Mouse (Mus musculus): ENCODE results near the gene Nfia.

Nfia gene

DNA sequence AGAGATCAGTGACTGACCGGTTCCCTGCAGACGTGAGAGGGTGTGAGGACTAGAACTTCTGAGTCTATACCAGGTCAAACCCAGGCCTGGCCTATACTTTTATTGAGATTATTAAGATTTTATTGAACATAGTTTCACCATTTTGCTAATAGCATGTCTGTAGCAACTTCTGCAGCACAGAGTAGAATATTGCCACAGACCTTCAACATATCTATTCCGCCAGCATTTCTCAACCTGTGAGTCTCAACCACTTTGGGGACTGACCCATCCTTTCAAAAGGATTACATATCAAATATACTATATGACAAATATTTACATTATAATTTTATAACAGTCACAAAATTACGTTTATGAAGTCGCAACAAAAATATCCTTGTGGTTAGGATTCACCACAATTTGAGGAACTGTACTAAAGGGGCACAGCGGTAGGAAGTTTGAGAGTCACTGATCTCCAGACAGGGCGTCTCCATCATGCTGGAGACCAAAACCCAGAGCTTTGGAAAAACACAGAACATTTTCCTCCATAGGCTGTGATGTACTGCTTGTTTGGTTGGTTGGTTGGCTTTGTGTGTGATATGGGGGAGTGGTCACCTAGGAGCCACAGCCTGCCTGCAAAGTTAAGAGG is 284.0 kb downstream of the Nfia start:
- no peak for DNase-seq (ENCODE audit: extremely low spot score, low spot score)

DNA sequence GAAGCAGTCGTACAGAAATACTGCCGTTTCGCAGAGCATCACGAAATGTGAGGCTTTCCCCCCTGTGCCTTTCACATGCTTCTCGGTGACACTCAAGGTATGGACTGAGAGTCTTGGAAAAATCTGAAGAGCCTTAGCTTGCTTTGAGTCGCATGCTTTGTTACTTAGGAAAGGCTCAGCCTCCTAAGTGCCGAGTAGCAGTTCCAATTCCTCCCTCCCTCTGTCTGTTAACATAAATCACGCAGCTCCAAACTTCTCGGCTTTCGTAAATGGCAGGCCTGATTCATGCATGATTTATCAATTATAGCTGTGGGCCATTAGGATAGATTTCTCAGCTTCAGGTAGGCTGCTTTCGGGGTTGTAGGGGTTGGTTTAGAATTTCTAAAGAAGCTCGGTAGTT is 284.7 kb downstream of the Nfia start:
- no peak for DNase-seq (ENCODE audit: extremely low spot score, low spot score)

DNA sequence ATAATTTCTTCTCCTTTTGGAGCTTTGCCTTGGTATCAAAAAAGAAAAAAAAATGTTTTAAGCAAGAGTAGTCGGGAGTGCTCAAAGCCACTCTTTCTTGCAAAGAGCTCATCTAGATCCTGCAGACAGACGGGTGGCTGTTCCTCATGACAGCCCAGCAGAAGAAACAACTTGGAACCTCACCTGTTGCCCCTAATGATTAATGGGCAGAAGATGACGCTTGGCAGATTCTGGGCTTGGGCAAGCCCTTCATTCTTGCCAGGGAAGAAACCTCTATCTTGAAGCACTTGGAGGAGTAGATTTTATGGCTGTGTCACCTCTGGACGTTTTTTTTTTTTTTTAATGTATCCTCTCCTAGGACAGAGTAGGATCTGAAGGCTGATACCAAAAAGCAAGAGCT is 285.2 kb downstream of the Nfia start:
- no peak for DNase-seq (ENCODE audit: extremely low spot score, low spot score)

DNA sequence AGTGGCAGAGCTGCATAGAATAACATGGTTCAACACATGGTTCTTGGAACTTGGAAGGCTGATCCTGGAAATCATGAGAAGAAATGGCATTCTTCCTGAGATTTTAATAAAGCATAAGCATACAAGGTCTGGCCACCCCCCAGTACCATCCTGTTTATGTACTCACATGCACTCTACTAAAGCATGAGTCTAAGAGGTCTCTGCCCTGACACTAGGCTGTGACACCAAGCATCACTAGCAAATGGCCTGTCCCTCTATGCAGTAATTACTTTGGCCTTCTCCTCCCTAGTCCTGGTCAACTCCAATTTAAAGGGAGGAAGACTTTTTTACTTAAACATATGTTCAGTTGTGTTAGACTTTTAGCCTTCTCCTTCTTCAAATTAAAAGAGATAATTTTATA is 285.6 kb downstream of the Nfia start:
- DNase-seq (ENCODE audit: extremely low spot score, low spot score), result no peak

DNA sequence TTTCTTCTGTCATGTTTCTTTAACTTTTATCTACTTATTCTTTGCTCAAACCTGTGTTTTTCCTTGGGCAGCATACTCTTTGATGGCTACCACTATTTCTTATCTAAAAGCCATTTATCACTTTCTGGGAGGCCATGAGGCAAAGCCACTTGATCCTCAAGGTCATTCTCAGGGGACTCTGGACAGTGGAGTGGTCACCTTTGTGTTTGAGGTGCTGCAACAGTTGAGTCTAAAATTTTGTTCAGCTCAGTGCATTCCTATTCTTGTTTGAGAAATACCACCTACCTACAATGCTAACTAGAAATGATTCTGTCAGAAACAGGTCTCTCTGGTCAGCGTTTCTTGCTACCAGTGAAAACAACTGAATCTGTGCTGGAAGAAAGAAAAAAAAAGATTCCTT is 288.1 kb downstream of the Nfia start:
- no peak for DNase-seq (ENCODE audit: extremely low spot score, low spot score)

DNA sequence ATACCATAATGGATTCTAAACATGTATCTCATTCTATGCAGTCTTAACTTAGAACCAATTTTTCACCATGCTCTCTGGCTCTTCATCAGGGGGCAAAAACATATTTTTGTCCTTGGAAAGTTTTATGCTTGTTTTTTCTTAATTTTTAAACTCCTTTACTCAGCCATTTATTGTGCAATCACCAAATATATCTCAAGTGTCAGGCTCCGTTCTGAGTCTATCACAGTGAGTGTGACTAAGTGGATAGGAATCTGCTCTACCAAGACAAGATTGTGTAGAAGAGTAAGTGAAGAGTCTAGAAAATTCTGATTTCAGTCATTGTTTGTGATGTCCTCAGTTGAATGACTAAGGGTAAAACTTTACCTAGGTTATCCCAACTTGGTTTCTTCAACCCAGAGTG is 288.6 kb downstream of the Nfia start:
- no peak for DNase-seq (ENCODE audit: extremely low spot score, low spot score)

DNA sequence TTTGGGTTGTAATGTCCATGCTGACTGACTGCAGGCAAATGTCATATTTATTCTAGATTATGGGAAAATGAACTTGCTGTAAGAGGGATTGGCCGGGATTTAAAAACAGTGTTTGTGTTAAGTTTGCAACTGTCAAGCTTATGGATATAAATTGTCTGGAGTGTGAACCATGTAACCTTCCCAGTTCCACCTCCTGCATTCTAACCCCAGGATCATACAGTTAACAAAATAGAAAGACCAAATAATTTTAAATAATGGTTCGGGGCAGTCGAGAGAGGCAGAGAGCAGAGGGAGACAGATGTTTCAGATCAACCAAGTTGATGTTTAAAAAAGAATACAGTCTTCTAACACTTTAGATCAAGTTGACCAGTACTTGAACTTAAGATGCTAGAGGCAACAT is 290.7 kb downstream of the Nfia start:
- no peak for DNase-seq (ENCODE audit: extremely low spot score, low spot score)

DNA sequence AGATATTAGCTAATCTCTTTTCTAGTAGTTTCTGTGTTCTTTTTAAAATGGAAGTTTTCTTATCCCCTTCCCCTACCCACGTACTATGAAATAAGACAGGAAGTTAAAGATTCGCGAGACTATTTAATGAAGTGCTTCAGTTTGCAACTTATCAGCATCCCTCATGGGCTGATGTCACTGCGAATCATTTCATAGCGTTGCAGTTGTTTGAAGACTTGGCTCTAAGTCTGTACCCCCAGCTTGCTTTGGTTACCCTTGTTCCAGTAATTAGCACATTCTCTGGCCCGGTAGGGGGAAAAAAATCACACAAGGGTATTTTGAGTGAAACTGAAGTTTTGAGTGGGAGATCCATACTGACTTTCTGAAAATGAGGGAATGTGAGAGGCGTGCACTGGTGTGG is 303.6 kb downstream of the Nfia start:
- no peak for DNase-seq (ENCODE audit: extremely low spot score, low spot score)

DNA sequence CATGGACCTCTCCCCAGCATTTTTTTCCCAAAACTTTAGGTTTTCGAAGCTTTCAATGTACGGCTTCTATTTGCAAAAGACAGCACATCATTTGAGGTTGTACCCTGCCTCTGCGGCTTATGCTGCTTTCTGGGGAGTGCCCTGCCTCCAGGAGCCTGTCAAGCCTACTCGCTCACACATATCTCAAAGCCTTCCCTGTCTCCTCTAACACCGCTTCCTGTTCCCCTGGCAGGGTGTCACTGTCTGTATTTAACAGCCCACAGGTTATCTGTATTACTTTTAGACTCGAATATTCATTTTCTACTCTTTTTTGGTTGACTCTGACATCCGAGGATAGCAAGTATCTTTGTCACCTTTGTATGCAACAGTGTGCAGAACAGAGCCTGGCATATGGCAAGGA is 304.1 kb downstream of the Nfia start:
- DNase-seq (ENCODE audit: extremely low spot score, low spot score), result no peak

DNA sequence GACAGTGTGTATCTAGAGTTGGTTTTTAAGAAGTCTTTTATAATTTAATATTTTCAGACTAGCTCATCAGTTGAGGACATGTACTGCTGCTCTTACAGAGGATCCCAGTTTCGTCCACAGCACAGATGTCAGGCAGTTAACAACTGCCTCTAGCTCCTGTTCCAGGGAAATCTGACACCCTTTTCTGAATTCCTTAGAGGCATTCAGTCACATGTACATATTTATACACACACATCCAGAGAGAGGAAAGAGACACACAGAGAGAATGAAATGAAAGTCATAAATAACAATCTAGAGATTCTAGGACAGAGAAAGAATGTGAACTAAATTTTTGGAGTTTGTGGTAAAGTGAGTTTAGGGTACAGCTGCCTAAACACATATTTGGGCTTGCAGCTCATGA is 308.1 kb downstream of the Nfia start:
- DNase-seq (ENCODE audit: extremely low spot score, low spot score), result no peak

DNA sequence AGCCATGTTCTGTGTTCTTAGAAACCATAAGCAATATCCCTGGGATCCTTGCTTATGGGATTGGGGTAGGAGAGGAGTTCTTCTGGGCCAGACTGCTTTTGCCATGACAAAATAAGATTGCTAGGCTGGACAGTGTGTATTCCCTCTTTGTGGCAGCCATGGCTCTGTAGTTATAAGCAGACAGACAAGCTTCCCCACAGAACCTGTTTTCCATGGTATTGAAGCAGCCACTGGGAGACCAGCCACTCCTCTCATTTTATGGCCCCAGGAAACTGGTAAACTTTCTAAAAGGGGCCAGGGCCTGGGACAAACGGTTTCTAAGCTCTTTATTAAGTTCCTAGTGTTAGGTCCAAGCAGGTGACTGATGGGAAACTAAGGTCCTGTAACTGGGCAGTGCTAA is 309.4 kb downstream of the Nfia start:
- no peak for DNase-seq (ENCODE audit: extremely low spot score, low spot score)

DNA sequence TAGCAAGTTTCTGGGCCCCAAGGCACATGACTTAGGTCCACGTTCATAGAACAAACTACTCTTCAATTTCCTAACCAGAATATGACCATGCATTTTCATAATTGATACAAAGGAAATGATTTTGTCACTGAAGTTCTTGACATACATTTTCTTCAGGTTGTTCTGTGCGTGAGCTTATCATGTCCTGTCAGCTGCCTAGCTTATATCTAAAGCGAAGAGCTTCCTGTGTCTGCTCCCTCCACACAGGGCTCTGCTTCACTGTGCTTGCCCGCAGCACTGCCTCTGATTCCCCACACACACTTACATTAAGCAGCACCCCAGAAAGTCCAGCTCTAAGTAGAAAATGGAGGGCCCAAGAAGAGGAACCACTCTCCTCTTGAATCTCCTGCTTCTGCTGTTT is 310.0 kb downstream of the Nfia start:
- no peak for DNase-seq (ENCODE audit: extremely low spot score, low spot score)

DNA sequence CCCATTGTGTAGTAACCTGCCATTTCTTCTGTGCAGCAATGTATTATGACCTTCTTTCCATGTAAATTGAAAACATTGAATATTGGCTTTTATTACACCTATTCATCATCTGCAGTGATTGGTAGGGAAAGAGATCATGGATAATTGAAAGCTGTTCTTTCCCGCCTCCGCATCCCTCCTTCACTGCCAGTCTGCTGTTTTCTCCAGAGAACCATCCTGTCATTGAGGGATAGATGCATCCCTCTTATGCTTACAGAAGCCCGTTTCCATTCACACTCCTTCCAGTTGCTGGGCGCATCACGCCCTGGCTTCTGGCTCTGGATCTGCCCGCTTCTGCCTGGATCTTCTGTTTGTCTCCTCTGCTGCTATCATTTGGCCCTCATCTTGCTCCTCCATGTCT is 312.5 kb downstream of the Nfia start:
- DNase-seq (ENCODE audit: extremely low spot score, low spot score), result no peak

DNA sequence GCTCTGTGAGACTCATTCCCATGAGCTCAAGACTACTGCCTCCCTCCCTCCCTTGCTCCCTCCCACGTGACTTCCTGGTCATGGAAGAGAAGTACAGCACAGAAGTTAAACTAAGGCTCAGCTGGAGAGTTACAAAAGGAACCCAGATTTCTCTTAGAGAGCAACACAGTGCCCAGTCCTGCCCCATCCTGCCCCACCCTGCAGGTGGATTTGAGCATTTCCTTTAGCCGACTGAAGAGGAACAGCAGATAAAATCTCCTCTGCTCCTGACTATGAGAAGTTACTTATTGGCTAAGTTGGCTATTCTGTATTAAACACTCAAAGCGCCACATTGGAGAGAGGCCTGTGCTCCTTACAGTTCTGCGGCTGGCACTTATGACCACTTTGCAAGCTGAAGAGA is 314.4 kb downstream of the Nfia start:
- no peak for DNase-seq (ENCODE audit: extremely low spot score, low spot score)

DNA sequence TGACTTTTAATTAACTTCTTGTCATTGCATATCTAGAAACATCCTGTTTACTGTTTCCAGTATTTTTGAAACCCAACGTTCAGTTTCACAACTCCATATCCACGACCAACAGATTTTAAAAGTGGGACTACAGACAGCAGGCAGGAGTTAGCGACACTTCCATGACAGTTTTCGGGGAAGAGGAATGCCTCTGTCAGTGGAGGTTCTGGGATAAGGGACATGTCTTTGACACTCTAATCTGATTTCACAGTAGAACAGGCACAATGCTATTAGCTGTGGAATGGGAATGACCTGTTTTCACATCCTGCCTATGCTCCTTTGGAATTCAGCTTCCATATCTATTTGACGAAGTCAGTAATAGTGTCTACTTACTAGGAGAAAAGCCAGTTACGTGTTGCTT is 317.5 kb downstream of the Nfia start:
- DNase-seq (ENCODE audit: extremely low spot score, low spot score), result no peak

DNA sequence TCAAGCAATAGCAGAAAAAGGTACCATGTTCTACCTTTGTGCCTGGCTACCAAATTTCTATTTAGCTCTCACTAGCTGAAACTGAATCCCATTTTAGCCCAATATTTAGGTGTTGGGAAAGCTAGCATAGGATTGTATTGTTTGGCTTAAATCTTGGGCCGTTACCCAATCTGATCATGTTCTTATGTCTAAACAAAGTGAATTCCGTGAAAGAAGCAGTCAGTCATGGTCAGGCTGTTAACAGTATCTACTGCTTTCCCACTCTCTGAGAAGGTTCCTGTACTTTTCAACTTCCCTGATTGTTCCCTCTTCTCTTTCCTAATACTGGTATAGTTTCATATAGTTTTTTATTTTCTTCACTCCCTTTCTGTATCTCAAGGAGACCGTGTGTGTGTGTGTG is 318.1 kb downstream of the Nfia start:
- DNase-seq (ENCODE audit: extremely low spot score, low spot score), result no peak

DNA sequence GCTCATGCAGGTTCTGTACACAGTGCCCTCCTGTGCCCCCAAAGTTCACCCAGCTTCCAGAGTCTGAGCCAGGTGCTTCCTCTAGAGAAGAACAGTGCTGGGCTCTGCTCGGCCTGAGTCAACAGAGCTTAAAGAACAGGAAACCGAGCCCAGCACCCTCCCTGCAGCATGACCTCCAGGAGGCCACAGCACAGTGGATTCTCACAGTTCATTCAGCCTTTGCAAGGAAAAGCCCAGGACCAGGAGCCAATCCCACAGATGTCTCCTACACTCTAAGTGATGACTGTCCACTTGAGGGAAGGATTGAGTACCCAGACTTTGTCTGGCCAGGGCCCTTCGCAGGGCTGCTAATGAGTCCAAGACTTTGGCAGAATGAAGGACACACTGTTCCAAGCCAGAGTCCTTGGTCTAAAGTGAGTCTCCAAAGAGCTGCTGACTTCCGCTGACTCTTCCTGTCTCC is 318.9 kb downstream of the Nfia start:
- no peak for DNase-seq (ENCODE audit: extremely low spot score, low spot score)

DNA sequence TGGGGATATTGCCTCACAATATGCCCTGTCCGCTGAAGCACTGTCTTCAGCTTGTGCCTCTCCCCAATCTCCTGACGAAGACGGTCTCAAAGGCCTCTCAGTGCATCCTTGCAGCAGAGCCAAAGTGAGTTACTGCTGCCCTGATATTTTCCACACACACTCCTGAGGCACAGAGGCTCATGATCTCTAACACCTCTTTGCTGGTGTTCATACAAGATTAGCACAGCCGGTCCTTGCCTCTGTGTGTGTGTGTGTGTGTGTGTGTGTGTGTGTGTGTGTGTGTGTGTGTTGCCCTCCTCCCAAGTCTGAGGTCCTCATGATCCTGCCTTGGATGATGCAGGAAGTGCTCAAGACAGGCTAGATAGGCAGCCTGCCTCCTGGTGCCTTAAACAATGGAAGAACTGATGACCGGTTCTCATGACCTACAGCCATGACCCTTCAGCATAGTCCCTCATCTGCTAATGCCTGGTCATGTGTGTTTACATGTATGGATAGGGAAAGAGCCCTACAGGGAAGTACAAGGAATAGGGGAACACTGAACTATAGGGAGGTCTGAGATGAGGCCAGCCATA is 319.5 kb downstream of the Nfia start:
- DNase-seq (ENCODE audit: extremely low spot score, low spot score), result no peak

DNA sequence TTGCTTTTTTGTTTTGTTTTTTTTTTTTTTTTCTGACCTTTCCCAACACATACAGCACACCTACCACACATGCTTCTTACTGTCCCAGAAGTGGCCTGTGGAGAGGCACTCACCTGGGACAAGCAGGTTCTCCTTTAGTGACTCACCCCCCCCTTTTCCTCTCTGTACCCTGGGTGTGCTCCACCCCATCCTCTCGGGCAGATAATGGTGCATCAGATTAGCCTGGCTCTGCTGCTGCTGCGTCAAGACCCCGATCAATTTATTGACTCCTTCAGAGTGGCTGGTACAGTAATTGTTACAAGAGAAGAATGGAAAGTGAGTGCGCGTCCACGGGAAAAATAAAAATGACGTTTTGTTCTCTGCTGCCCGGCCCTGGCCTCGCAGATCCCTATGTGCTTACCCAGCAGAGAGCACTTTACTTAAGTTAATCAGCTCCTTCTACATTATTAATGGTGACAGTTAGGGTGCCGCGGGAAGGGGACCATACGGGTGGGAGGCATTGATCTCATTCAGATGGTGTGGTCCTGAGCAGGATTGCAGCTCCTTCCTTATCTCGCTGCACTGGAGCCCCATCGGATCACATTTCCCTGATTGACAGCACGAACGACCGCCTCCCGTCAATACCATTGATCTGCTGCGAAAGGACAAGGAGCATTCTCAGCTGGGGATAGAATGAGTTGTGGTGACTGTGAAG is 321.7 kb downstream of the Nfia start:
- DNase-seq (ENCODE audit: extremely low spot score, low spot score), result no peak

DNA sequence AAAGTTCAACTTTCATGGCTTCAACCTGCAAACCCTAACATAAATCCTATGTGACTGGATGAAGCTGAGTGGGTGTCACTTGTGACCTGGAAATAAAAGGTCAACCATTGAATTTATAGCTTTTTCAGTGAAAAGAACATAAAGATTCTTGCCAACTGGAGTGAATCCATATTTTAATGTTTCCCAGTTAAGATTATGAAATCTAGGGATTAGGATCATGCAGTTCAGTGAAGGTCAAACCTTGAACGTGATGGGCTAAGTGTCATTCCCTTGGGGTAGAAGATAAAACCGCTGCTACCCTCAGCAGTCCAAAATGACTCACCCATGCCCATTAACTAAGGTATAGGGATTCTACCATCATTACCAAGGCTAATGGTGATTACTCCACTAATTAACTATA is 322.5 kb downstream of the Nfia start:
- DNase-seq (ENCODE audit: extremely low spot score, low spot score), result no peak

DNA sequence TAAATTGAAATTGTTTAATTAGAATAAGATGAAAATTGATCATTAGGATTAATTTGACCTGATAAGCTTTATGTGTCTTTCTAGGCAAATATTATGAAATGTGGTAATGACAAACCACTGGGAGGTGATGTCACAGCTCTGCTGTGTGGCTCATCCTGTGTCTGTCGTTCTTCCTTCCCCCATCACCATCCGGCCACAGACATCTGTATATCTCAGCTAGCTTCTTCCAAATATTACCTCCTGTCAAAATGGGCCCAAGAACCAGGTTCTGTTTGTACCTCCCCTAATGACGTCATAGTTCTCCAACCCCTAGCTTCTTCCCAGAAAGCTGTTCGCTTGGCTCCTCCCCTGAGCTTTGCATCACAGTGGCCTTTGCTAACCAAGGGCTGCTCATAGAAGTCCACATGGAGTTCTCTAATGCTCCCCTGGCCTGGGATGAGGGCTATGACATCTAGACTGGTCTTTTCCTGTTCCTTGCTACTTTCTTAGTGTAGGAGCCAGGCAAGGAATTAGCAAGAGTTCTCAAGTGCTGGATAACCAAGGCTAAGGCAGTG is 324.6 kb downstream of the Nfia start:
- no peak for DNase-seq (ENCODE audit: extremely low spot score, low spot score)

DNA sequence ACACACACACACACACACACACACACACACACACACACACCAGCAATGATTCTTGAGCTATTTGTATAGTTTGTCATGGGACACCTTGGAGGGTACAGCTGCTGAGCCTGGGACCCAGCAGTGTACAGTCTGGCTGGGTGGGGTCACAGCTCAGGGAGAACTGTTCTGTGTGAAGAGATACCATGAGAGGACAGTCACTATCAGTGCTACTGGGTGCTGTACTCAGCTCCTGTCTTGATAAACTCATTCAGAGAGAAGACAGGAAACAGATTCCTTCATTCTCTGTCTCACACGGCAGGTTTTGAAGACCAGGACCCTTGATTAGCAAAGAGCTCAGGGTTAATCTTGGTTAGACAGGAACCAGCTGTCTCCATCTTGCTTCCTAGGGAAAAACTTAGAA is 326.1 kb downstream of the Nfia start:
- DNase-seq (ENCODE audit: extremely low spot score, low spot score), result no peak

DNA sequence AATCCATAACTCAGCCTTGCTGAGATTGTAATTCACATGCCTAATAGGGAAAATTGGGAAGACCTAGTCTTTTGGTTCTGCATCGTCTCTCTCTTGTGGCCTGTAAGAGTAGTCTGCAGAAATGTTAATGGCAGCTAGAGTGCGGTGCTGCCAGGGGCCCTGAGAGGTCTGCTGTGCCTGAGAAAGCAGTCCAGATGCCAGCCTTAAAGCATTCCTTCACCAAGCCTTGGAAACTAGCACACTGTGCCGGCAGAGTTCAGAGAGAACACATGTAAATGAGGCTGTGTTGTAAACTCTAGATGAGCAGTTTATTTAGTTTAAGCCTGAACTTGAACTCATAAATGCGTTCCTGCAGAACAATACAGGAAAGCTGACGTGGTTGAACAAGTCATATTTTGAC is 326.9 kb downstream of the Nfia start:
- DNase-seq (ENCODE audit: extremely low spot score, low spot score), result no peak
